Mouse (Mus musculus): Measurements from ENCODE around the gene Ctsk. TPM values are rescaled to one million over a fixed set of nuclear protein-coding genes. Genes with fewer than 3 reads are reported as not detected.
"Not testable (repeated sequence)": the region's sequence is repeated elsewhere in the genome, so short reads cannot be mapped to it uniquely, and the experiment has no call there.

The Ctsk gene
- polyA plus RNA-seq, 1 experiment from 2014 or later: 3.0 TPM

- no peak for ATAC-seq (ENCODE audit: low FRiP score, low TSS enrichment)
- Histone ChIP-seq H3K27ac (ENCODE audit: low read depth, low read length) (no peak overlapping the region), H3K9me3 (ENCODE audit: control insufficient read depth, low read length) (no peaks in the 10 kb centered on the region), H3K4me1 (ENCODE audit: control insufficient read depth, insufficient read depth, low read length) (no peaks in the 10 kb centered on the region), H3K4me2 (replicated peaks; ENCODE audit: low read depth, low read length) (no peak overlapping the region), H3K4me3 (ENCODE audit: low read length) (no peak overlapping the region), H3K9ac (ENCODE audit: low read depth, low read length) (no peak overlapping the region), H3K36me3 (ENCODE audit: control insufficient read depth, insufficient read depth, low read length) (no peaks in the 10 kb centered on the region), H3K27me3 (ENCODE audit: control insufficient read depth, insufficient read depth, low read length) (no peaks in the 10 kb centered on the region)
- 97% methylated on average over 1 of the region's 1 CpGs for WGBS
Measured at GRCm38 (mm10) chr3:95531025-95531424, 32.0 kb downstream of the Ctsk start.

- Histone ChIP-seq H3K9ac (ENCODE audit: low read depth, low read length) (no peak overlapping the region), H3K27ac (ENCODE audit: low read depth, low read length) (no peak overlapping the region), H3K4me1 (ENCODE audit: control insufficient read depth, insufficient read depth, low read length) (no peaks in the 10 kb centered on the region), H3K27me3 (ENCODE audit: control insufficient read depth, insufficient read depth, low read length) (no peaks in the 10 kb centered on the region), H3K4me3 (ENCODE audit: low read length) (no peak overlapping the region), H3K36me3 (ENCODE audit: control insufficient read depth, insufficient read depth, low read length) (no peaks in the 10 kb centered on the region), H3K4me2 (replicated peaks; ENCODE audit: low read depth, low read length) (no peak overlapping the region), H3K9me3 (ENCODE audit: control insufficient read depth, low read length) (no peaks in the 10 kb centered on the region)
- WGBS: 84% methylated on average over 5 of the region's 5 CpGs
- ATAC-seq (ENCODE audit: low FRiP score, low TSS enrichment): no peak
Measured at GRCm38 (mm10) chr3:95533364-95533763, 34.3 kb downstream of the Ctsk start.

- Histone ChIP-seq H3K4me2 (replicated peaks; ENCODE audit: low read depth, low read length) (no peak overlapping the region), H3K4me3 (ENCODE audit: low read length) (no peak overlapping the region), H3K27ac (ENCODE audit: low read depth, low read length) (no peak overlapping the region), H3K9ac (ENCODE audit: low read depth, low read length) (no peak overlapping the region), H3K36me3 (ENCODE audit: control insufficient read depth, insufficient read depth, low read length) (no peaks in the 10 kb centered on the region), H3K4me1 (ENCODE audit: control insufficient read depth, insufficient read depth, low read length) (no peaks in the 10 kb centered on the region), H3K9me3 (ENCODE audit: control insufficient read depth, low read length) (no peaks in the 10 kb centered on the region), H3K27me3 (ENCODE audit: control insufficient read depth, insufficient read depth, low read length) (no peaks in the 10 kb centered on the region)
- ATAC-seq (ENCODE audit: low FRiP score, low TSS enrichment): no peak
- 86% methylated on average over 1 of the region's 1 CpGs for WGBS
Measured at GRCm38 (mm10) chr3:95534927-95535326, 35.9 kb downstream of the Ctsk start.

- Histone ChIP-seq H3K27me3 (ENCODE audit: control insufficient read depth, insufficient read depth, low read length) (no peaks in the 10 kb centered on the region), H3K4me1 (ENCODE audit: control insufficient read depth, insufficient read depth, low read length) (no peaks in the 10 kb centered on the region), H3K4me2 (replicated peaks; ENCODE audit: low read depth, low read length) (no peak overlapping the region), H3K36me3 (ENCODE audit: control insufficient read depth, insufficient read depth, low read length) (no peaks in the 10 kb centered on the region), H3K9ac (ENCODE audit: low read depth, low read length) (no peak overlapping the region), H3K27ac (ENCODE audit: low read depth, low read length) (no peak overlapping the region), H3K9me3 (ENCODE audit: control insufficient read depth, low read length) (no peaks in the 10 kb centered on the region), H3K4me3 (ENCODE audit: low read length) (no peak overlapping the region)
- 87% methylated on average over 10 of the region's 10 CpGs for WGBS
- ATAC-seq (ENCODE audit: low FRiP score, low TSS enrichment): no peak
Measured at GRCm38 (mm10) chr3:95538936-95539335, 39.9 kb downstream of the Ctsk start.

- Histone ChIP-seq H3K4me2 (replicated peaks; ENCODE audit: low read depth, low read length) (no peak overlapping the region), H3K4me3 (ENCODE audit: low read length) (no peak overlapping the region), H3K27ac (ENCODE audit: low read depth, low read length) (no peak overlapping the region), H3K36me3 (ENCODE audit: control insufficient read depth, insufficient read depth, low read length) (no peaks in the 10 kb centered on the region), H3K27me3 (ENCODE audit: control insufficient read depth, insufficient read depth, low read length) (no peaks in the 10 kb centered on the region), H3K4me1 (ENCODE audit: control insufficient read depth, insufficient read depth, low read length) (no peaks in the 10 kb centered on the region), H3K9ac (ENCODE audit: low read depth, low read length) (no peak overlapping the region), H3K9me3 (ENCODE audit: control insufficient read depth, low read length) (no peaks in the 10 kb centered on the region)
- 90% methylated on average over 4 of the region's 4 CpGs for WGBS
- no peak for ATAC-seq (ENCODE audit: low FRiP score, low TSS enrichment)
Measured at GRCm38 (mm10) chr3:95539837-95540236, 40.8 kb downstream of the Ctsk start.

- not testable (repeated sequence) for H3K27me3 ChIP-seq (ENCODE audit: control insufficient read depth, insufficient read depth, low read length); ATAC-seq (ENCODE audit: low FRiP score, low TSS enrichment); H3K4me2 ChIP-seq (replicated peaks; ENCODE audit: low read depth, low read length); H3K9ac ChIP-seq (ENCODE audit: low read depth, low read length); H3K4me3 ChIP-seq (ENCODE audit: low read length); H3K9me3 ChIP-seq (ENCODE audit: control insufficient read depth, low read length); H3K36me3 ChIP-seq (ENCODE audit: control insufficient read depth, insufficient read depth, low read length); H3K27ac ChIP-seq (ENCODE audit: low read depth, low read length); H3K4me1 ChIP-seq (ENCODE audit: control insufficient read depth, insufficient read depth, low read length)
- WGBS: 73% methylated on average over 2 of the region's 2 CpGs
Measured at GRCm38 (mm10) chr3:95541186-95541585, 42.1 kb downstream of the Ctsk start.

GRCm38 (mm10) chr3:95542171-95542570 is 43.1 kb downstream of the Ctsk start:
- H3K27ac ChIP-seq (ENCODE audit: low read depth, low read length): no peak overlapping the region

GRCm38 (mm10) chr3:95542981-95543380 is 43.9 kb downstream of the Ctsk start:
- H3K4me3 ChIP-seq (ENCODE audit: low read length): no peak overlapping the region
- no peak overlapping the region for H3K4me2 ChIP-seq (replicated peaks; ENCODE audit: low read depth, low read length)
- H3K27ac ChIP-seq (ENCODE audit: low read depth, low read length): no peak overlapping the region
- no peak overlapping the region for H3K9ac ChIP-seq (ENCODE audit: low read depth, low read length)
- H3K27me3 ChIP-seq (ENCODE audit: control insufficient read depth, insufficient read depth, low read length): no peaks in the 10 kb centered on the region
- 67% methylated on average over 7 of the region's 7 CpGs for WGBS
- H3K9me3 ChIP-seq (ENCODE audit: control insufficient read depth, low read length): no peaks in the 10 kb centered on the region
- ATAC-seq (ENCODE audit: low FRiP score, low TSS enrichment): no peak
- H3K4me1 ChIP-seq (ENCODE audit: control insufficient read depth, insufficient read depth, low read length): no peaks in the 10 kb centered on the region
- no peaks in the 10 kb centered on the region for H3K36me3 ChIP-seq (ENCODE audit: control insufficient read depth, insufficient read depth, low read length)

More at GRCm38 (mm10) chr3:95542171-95542570, 43.1 kb downstream of the Ctsk start:
- H3K4me1 ChIP-seq (ENCODE audit: control insufficient read depth, insufficient read depth, low read length): no peaks in the 10 kb centered on the region
- H3K9me3 ChIP-seq (ENCODE audit: control insufficient read depth, low read length): no peaks in the 10 kb centered on the region
- H3K27me3 ChIP-seq (ENCODE audit: control insufficient read depth, insufficient read depth, low read length): no peaks in the 10 kb centered on the region
- H3K9ac ChIP-seq (ENCODE audit: low read depth, low read length): no peak overlapping the region
- H3K36me3 ChIP-seq (ENCODE audit: control insufficient read depth, insufficient read depth, low read length): no peaks in the 10 kb centered on the region
- no peak overlapping the region for H3K4me3 ChIP-seq (ENCODE audit: low read length)
- no peak overlapping the region for H3K4me2 ChIP-seq (replicated peaks; ENCODE audit: low read depth, low read length)
- ATAC-seq (ENCODE audit: low FRiP score, low TSS enrichment): no peak

GRCm38 (mm10) chr3:95550176-95550575 is 51.1 kb downstream of the Ctsk start:
- Histone ChIP-seq H3K4me1 (ENCODE audit: control insufficient read depth, insufficient read depth, low read length) (no peaks in the 10 kb centered on the region), H3K9ac (ENCODE audit: low read depth, low read length) (no peak overlapping the region), H3K27ac (ENCODE audit: low read depth, low read length) (no peak overlapping the region), H3K36me3 (ENCODE audit: control insufficient read depth, insufficient read depth, low read length) (no peaks in the 10 kb centered on the region), H3K9me3 (ENCODE audit: control insufficient read depth, low read length) (no peaks in the 10 kb centered on the region), H3K27me3 (ENCODE audit: control insufficient read depth, insufficient read depth, low read length) (no peaks in the 10 kb centered on the region), H3K4me3 (ENCODE audit: low read length) (no peak overlapping the region), H3K4me2 (replicated peaks; ENCODE audit: low read depth, low read length) (no peak overlapping the region)
- ATAC-seq (ENCODE audit: low FRiP score, low TSS enrichment): no peak
- WGBS: 81% methylated on average over 1 of the region's 1 CpGs

GRCm38 (mm10) chr3:95553986-95554385 is 54.9 kb downstream of the Ctsk start:
- ATAC-seq (ENCODE audit: low FRiP score, low TSS enrichment): no peak
- Histone ChIP-seq H3K27ac (ENCODE audit: low read depth, low read length) (no peak overlapping the region), H3K9ac (ENCODE audit: low read depth, low read length) (no peak overlapping the region), H3K9me3 (ENCODE audit: control insufficient read depth, low read length) (no peaks in the 10 kb centered on the region), H3K4me1 (ENCODE audit: control insufficient read depth, insufficient read depth, low read length) (no peaks in the 10 kb centered on the region), H3K27me3 (ENCODE audit: control insufficient read depth, insufficient read depth, low read length) (no peaks in the 10 kb centered on the region), H3K4me2 (replicated peaks; ENCODE audit: low read depth, low read length) (no peak overlapping the region), H3K4me3 (ENCODE audit: low read length) (no peak overlapping the region), H3K36me3 (ENCODE audit: control insufficient read depth, insufficient read depth, low read length) (no peaks in the 10 kb centered on the region)
- 54% methylated on average over 3 of the region's 3 CpGs for WGBS
